Mouse (Mus musculus): Measurements from ENCODE around the gene Zbtb11.
"Not testable (repeated sequence)": the region's sequence is repeated elsewhere in the genome, so short reads cannot be mapped to it uniquely, and the experiment has no call there.

DNA sequence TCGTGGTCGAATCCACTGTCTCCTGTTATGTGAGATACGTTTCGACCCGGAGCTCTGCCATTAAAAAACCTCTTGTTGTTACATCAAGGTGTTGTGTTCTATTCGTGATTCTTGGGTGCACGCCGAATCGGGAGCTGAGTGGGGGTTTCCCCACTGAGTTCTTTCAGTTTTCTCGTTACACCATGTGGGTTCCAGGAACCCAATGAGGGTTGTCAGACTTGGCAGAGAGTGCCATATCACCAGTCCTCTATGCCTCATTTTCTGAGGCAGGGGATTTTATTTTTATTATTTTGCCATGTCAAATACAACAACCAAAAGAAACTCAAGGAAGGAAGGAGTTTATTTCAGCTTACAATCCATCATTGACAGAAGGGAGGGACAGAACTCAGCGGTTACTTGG lies 10.6 kb upstream of the Zbtb11 start:
- TF ChIP-seq GATA1, TAL1 (IDR thresholded peaks at IDR 0.05; ENCODE audit: low read length): not testable (repeated sequence)
